Mouse (Mus musculus) kidney, embryonic 15.5 days (tissue): ENCODE results near the gene Ankrd42. TPM values are rescaled to one million over a fixed set of nuclear protein-coding genes. Genes with fewer than 3 reads are reported as not detected.

ENCODE experiments used
- ATAC-seq: fragments of 200-750 bp; cut with Nextera tagmentation; replicated peaks from 2 replicates; pipeline ENCODE4 v1.8.0; 2017; ENCODE audit warnings: moderate TSS enrichment; ENCODE audit not compliant: low FRiP score
- H3K27ac ChIP-seq: fragments of 300-500 bp; sonication (generic); 2 replicates; pipeline ENCODE4 v1.5.1; 2015; ENCODE audit warnings: mild to moderate bottlenecking, inconsistent platforms
- H3K27me3 ChIP-seq: fragments of 300-500 bp; sonication (generic); 2 replicates; pipeline ENCODE4 v1.6.1; 2015; ENCODE audit warnings: inconsistent platforms
- H3K36me3 ChIP-seq: fragments of 300-500 bp; sonication (generic); 2 replicates; pipeline ENCODE4 v1.6.1; 2015; ENCODE audit warnings: inconsistent platforms
- H3K4me1 ChIP-seq: fragments of 300-500 bp; sonication (generic); 2 replicates; pipeline ENCODE4 v1.6.1; 2015; ENCODE audit warnings: inconsistent platforms
- H3K4me2 ChIP-seq: fragments of 300-500 bp; sonication (generic); 2 replicates; pipeline ENCODE4 v1.6.1; 2015; ENCODE audit warnings: moderate library complexity, mild to moderate bottlenecking, inconsistent platforms
- H3K4me3 ChIP-seq: fragments of 300-500 bp; sonication (generic); replicated peaks from 2 replicates; pipeline ENCODE4 v1.5.1; 2015; ENCODE audit warnings: mild to moderate bottlenecking, inconsistent platforms
- H3K9ac ChIP-seq: fragments of 300-500 bp; sonication (generic); 2 replicates; pipeline ENCODE4 v1.6.1; 2015; ENCODE audit warnings: mild to moderate bottlenecking, inconsistent platforms
- H3K9me3 ChIP-seq: fragments of 300-500 bp; sonication (generic); replicated peaks from 2 replicates; pipeline ENCODE4 v1.6.1; 2016; ENCODE audit warnings: inconsistent platforms
- WGBS: fragments of 180-500 bp; shearing (Covaris S2); methylation state at CpG from one replicate; pipeline ENCODE4 v1.1.7; 2015; ENCODE audit warnings: mixed read lengths; 5-methylcytosine and 5-hydroxymethylcytosine counted together
- polyA plus RNA-seq: library from polyadenylated mRNA; unstranded; fragments of >200 nt; fragmentation: Nextera tagmentation; extraction: Ambion mirVana; gene quantifications from 2 replicates; pipeline ENCODE4 v1.2.1, GENCODE M21; 2015

Ankrd42 gene
- polyA plus RNA-seq, 1 experiment from 2014 or later: 6.2 TPM

DNA sequence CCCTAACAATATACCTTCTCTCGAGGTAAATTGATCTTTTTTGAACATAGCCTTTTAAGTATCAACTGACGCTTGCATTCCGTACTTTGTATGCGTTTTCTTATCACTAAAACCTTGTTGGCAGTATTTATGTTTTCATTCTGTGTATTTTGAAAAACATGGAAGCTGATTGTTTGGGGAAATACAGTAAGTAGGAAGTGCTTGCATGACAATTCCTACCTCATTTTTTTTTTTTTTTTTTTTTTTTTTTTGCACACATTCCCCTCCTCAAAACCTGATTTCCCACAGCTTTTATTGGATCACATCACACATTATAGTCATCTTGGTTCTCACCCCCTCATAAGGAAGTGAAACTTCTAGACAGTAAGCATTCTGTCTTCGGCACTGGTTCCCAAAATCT, 1.1 kb upstream of the Ankrd42 start:
- peak overlapping the region; percentile 97 for H3K4me2 ChIP-seq
- no peaks in the 10 kb centered on the region for H3K9me3 ChIP-seq
- peaks cover 15% of the 10 kb centered on the region for H3K4me1 ChIP-seq
- H3K27me3 ChIP-seq: no peaks in the 10 kb centered on the region
- no peak overlapping the region for H3K27ac ChIP-seq
- 83% methylated on average over 5 of the region's 5 CpGs for WGBS
- peaks cover 30% of the 10 kb centered on the region for H3K36me3 ChIP-seq
- H3K9ac ChIP-seq: peak overlapping the region; percentile 69; the same call in 1 of the 2 replicates
- H3K4me3 ChIP-seq: peak overlapping the region; percentile 84
- ATAC-seq: no peak

DNA sequence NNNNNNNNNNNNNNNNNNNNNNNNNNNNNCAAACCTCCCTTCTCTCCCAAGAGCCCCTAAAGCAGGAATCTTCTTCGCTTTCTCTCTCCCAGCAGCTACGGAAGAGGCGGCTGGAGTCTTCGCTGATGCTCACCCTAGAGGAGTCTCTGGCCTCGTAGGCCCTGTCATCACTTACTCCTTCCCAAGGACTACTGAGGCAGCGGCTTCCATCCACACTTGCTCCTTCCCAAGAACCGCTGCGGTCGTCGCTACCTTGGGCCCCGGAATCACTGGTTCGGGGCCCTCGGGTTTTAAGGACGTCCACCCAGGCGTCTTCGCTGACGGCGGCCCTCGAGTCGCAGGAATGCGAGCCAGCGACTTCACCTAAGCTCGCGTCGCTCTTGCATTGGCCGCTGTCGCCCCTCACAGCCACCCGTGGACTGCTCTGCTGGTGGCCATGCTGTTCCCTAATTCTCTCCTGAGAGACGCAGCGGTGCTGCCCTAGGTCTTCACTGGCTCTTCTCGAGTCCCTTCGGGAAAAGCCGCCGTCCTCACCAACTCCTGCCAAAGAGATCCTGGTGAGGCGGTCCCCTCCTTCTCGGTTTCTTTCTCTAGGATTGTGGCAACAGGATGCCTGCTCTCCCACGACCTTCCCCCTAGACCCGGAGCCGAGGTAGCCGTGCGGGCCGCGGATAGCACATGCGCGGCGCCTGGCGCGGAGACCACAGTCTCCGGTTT, 489 bp downstream of the Ankrd42 start:
- peak overlapping the region; percentile 97 for H3K4me2 ChIP-seq
- no peaks in the 10 kb centered on the region for H3K9me3 ChIP-seq
- peak overlapping the region; percentile 84 for H3K4me3 ChIP-seq
- peak overlapping the region; percentile 88 for H3K27ac ChIP-seq
- ATAC-seq: peak; percentile 83
- no peaks in the 10 kb centered on the region for H3K27me3 ChIP-seq
- H3K4me1 ChIP-seq: peaks cover 15% of the 10 kb centered on the region
- H3K36me3 ChIP-seq: peaks cover 17% of the 10 kb centered on the region
- WGBS: under 1% methylated on average over 49 of the region's 49 CpGs
- H3K9ac ChIP-seq: peak overlapping the region; percentile 69

- 56% methylated on average over 2 of the region's 2 CpGs for WGBS
- no peak overlapping the region for H3K4me3 ChIP-seq
- H3K36me3 ChIP-seq: no peaks in the 10 kb centered on the region
- no peak overlapping the region for H3K4me2 ChIP-seq
- no peak overlapping the region for H3K27ac ChIP-seq
- no peaks in the 10 kb centered on the region for H3K27me3 ChIP-seq
- no peak overlapping the region for H3K9ac ChIP-seq
- no peak for ATAC-seq
- H3K4me1 ChIP-seq: no peaks in the 10 kb centered on the region
- H3K9me3 ChIP-seq: no peaks in the 10 kb centered on the region
Measured at GRCm38 (mm10) chr7:92630167-92630566, 6.8 kb downstream of the Ankrd42 start.

DNA sequence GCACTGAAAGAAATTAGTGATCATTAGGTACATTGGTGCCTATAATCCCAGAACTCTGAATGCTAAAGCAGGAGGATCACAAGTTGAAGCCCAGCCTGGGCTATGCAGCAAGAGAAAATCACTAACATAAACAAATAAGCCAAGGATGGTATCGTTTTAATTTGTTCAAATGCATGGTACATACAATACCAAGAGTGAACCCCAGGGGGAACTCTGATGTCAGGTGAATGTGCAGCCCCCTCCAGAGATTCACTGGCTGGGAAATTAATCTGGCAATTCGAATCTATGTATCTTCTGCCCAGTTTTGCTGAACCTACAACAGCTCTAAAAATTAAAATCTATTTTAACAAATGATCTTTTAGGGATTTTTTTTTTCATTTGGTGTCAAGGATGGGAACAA, 12.5 kb downstream of the Ankrd42 start:
- Histone ChIP-seq H3K4me3 (no peak overlapping the region), H3K27ac (no peak overlapping the region), H3K36me3 (no peaks in the 10 kb centered on the region), H3K4me1 (no peaks in the 10 kb centered on the region), H3K4me2 (no peak overlapping the region), H3K9ac (no peak overlapping the region), H3K27me3 (no peaks in the 10 kb centered on the region), H3K9me3 (no peaks in the 10 kb centered on the region)
- WGBS: 59% methylated on average over 2 of the region's 2 CpGs
- no peak for ATAC-seq

- H3K9me3 ChIP-seq: no peaks in the 10 kb centered on the region
- no peak overlapping the region for H3K4me2 ChIP-seq
- H3K4me3 ChIP-seq: no peak overlapping the region
- whole genome bisulfite sequencing: 59% methylated on average over 7 of the region's 7 CpGs
- H3K9ac ChIP-seq: no peak overlapping the region
- no peak for ATAC-seq
- H3K27ac ChIP-seq: no peak overlapping the region
- no peaks in the 10 kb centered on the region for H3K27me3 ChIP-seq
- no peaks in the 10 kb centered on the region for H3K36me3 ChIP-seq
- H3K4me1 ChIP-seq: no peaks in the 10 kb centered on the region
Measured at GRCm38 (mm10) chr7:92610830-92611229, 26.1 kb downstream of the Ankrd42 start.

GRCm38 (mm10) chr7:92604961-92605360, 32.0 kb downstream of the Ankrd42 start:
- H3K4me1 ChIP-seq: no peaks in the 10 kb centered on the region
- no peak for ATAC-seq

GRCm38 (mm10) chr7:92590842-92591241, 46.1 kb downstream of the Ankrd42 start:
- Histone ChIP-seq H3K9me3 (no peaks in the 10 kb centered on the region), H3K4me3 (no peak overlapping the region), H3K9ac (no peak overlapping the region), H3K36me3 (no peaks in the 10 kb centered on the region), H3K4me1 (no peaks in the 10 kb centered on the region), H3K27ac (no peak overlapping the region), H3K4me2 (no peak overlapping the region), H3K27me3 (no peaks in the 10 kb centered on the region)
- no peak for ATAC-seq
- WGBS: 80% methylated on average over 2 of the region's 2 CpGs

More at GRCm38 (mm10) chr7:92604961-92605360, 32.0 kb downstream of the Ankrd42 start:
- Histone ChIP-seq H3K27ac (no peak overlapping the region), H3K9ac (no peak overlapping the region), H3K9me3 (no peaks in the 10 kb centered on the region), H3K4me2 (no peak overlapping the region), H3K27me3 (no peaks in the 10 kb centered on the region), H3K36me3 (peaks cover 8% of the 10 kb centered on the region; the same call in 1 of the 2 replicates), H3K4me3 (no peak overlapping the region)
- 88% methylated on average over 7 of the region's 7 CpGs for WGBS

DNA sequence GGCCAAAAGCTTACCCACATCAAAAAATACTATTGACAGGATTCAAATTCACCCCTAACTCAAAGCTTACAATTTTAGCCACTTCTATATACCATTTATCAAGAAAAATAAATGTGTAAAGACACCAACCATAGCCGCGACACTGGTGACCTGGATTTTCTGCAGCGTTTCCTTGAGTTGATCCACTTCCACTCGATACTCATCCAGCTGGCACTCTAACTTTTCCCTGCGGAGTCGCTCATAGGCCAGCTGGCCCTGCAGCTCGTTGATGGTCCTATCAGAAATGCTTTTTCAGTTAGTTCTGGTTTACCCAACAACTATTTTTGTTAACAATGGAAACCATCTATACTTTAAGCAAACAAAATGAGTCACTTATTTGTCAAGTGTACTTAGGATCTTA, 47.0 kb downstream of the Ankrd42 start:
- H3K9me3 ChIP-seq: no peaks in the 10 kb centered on the region
- H3K27me3 ChIP-seq: no peaks in the 10 kb centered on the region
- H3K9ac ChIP-seq: no peak overlapping the region
- no peak for ATAC-seq
- WGBS: 90% methylated on average over 7 of the region's 7 CpGs
- H3K4me1 ChIP-seq: no peaks in the 10 kb centered on the region
- H3K36me3 ChIP-seq: no peaks in the 10 kb centered on the region
- no peak overlapping the region for H3K4me2 ChIP-seq
- no peak overlapping the region for H3K27ac ChIP-seq
- no peak overlapping the region for H3K4me3 ChIP-seq

- 92% methylated on average over 7 of the region's 7 CpGs for WGBS
- Histone ChIP-seq H3K36me3 (peaks cover 24% of the 10 kb centered on the region), H3K9me3 (no peaks in the 10 kb centered on the region), H3K4me3 (no peak overlapping the region), H3K27me3 (no peaks in the 10 kb centered on the region), H3K9ac (no peak overlapping the region), H3K27ac (no peak overlapping the region), H3K4me1 (no peaks in the 10 kb centered on the region), H3K4me2 (no peak overlapping the region)
- ATAC-seq: no peak
Measured at GRCm38 (mm10) chr7:92583567-92583966, 53.4 kb downstream of the Ankrd42 start.

DNA sequence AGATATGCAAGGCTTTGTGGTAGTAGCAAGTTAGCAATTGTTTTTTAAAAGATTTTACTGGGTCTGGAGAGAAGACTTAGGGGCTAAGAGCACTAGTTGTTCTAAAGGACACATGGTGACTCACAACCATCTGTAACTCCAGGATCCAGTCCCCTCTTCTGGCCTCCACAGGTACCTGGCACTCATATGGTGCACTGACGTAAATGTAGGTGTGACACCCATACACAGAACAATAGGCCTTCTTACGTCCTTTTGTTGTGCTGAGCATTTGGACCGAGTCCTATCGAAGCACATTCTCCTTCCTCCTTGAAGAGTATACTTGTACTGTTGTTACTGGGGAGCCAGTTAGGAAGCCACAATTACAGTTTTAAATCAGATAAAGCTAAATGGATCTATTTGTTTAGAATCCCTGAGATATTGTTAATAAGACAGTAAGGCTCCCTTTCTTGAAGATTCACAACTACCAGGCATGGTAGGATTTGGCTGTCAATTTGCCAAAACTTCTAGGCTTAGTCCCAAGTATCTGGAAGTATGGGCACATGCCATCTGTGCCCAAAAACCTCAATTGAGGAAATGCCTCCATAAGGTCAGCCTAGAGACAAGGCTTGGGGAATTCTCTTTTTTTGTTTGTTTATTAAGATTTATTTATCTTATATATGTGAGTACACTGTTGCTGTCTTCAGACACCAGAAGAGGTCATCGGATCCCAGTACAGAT, 56.3 kb downstream of the Ankrd42 start:
- WGBS: 86% methylated on average over 5 of the region's 5 CpGs
- no peak overlapping the region for H3K4me3 ChIP-seq
- H3K9ac ChIP-seq: no peak overlapping the region
- H3K36me3 ChIP-seq: peaks cover 34% of the 10 kb centered on the region
- H3K27ac ChIP-seq: no peak overlapping the region
- H3K4me2 ChIP-seq: no peak overlapping the region
- H3K27me3 ChIP-seq: no peaks in the 10 kb centered on the region
- H3K4me1 ChIP-seq: no peaks in the 10 kb centered on the region
- no peaks in the 10 kb centered on the region for H3K9me3 ChIP-seq
- no peak for ATAC-seq

GRCm38 (mm10) chr7:92566775-92567174, 70.2 kb downstream of the Ankrd42 start:
- Histone ChIP-seq H3K4me1 (peaks cover 5% of the 10 kb centered on the region; the same call in 1 of the 2 replicates), H3K27me3 (no peaks in the 10 kb centered on the region), H3K9me3 (no peaks in the 10 kb centered on the region), H3K27ac (no peak overlapping the region), H3K9ac (no peak overlapping the region), H3K36me3 (peaks cover 18% of the 10 kb centered on the region), H3K4me3 (no peak overlapping the region), H3K4me2 (no peak overlapping the region)
- WGBS: 100% methylated on average over 1 of the region's 1 CpGs
- no peak for ATAC-seq

- ATAC-seq: peak; percentile 99
- Histone ChIP-seq H3K27me3 (no peaks in the 10 kb centered on the region), H3K4me1 (peaks cover 6% of the 10 kb centered on the region; the same call in 1 of the 2 replicates), H3K9ac (peak within 1 kb of the TSS; percentile 70), H3K4me3 (peak within 1 kb of the TSS; percentile 89), H3K36me3 (peaks cover 6% of the 10 kb centered on the region), H3K9me3 (no peaks in the 10 kb centered on the region), H3K27ac (peak within 1 kb of the TSS; percentile 99), H3K4me2 (peak within 1 kb of the TSS; percentile 61)
- WGBS: under 1% methylated on average over 60 of the region's 60 CpGs
Measured at GRCm38 (mm10) chr7:92560986-92561876, 75.7 kb downstream of the Ankrd42 start, which contains the start of gene Ccdc90b. Gene Ccdc90b, plus strand, starts transcription at chr7:92561149.
